Mouse (Mus musculus): ENCODE measurements at regions not wholly inside any gene's neighbourhood (a gene's known extent, or its start where the extent isn't known, plus 50 kb on each side); places are given as distances from the start of the nearest gene placed in this dataset.

DNA sequence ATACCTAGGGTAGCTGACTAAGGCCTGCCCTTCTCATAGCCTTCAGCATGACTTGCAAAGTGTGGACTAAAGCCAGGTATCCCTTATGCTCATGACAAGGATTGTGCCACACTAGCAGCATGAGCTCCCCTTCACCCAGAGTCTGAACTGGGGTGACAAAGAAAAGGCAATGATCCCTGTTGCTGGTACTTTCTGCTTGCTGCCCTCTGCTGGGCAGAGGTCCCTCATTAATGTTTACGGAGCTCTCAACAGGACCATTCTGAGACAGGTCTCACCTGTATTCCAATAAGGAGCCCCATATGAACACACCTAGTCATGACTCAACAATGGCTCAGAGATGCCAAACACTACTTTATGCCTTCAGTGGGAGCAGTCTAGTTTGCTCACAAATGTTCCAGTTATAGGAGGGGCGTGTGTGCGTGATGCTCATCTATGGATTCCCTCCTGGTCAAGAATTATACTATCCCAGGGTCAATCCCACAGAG, 52.0 kb upstream of the Shh start:
- no peak for TF ChIP-seq NELFE (IDR thresholded peaks at IDR 0.05; ENCODE audit: low read depth, low read length)
- no peak for TF ChIP-seq USF1 (IDR thresholded peaks at IDR 0.05; ENCODE audit: low read depth, low read length)
- TF ChIP-seq MAFK (IDR thresholded peaks at IDR 0.05; ENCODE audit: borderline replicate concordance, low read depth, low read length) = no peak
- TF ChIP-seq MYB (IDR thresholded peaks at IDR 0.05; ENCODE audit: low read depth, low read length) = no peak
- no peak for TF ChIP-seq POLR2A (IDR thresholded peaks at IDR 0.05; ENCODE audit: control insufficient read depth in 1 of 2, insufficient read depth in 1 of 2, low read depth in 1 of 2, low read length in 2 of 2, poor library complexity in 1 of 2)
- no peak for TF ChIP-seq GABPA (IDR thresholded peaks at IDR 0.05; ENCODE audit: low read depth, low read length)
- no peak for TF ChIP-seq E2F4 (IDR thresholded peaks at IDR 0.05; ENCODE audit: borderline replicate concordance, low read depth, low read length)
- TF ChIP-seq HCFC1 (IDR thresholded peaks at IDR 0.05; ENCODE audit: low read depth, low read length) = no peak
- no peak for TF ChIP-seq POLR2AphosphoS2 (IDR thresholded peaks at IDR 0.05; ENCODE audit: low read length)
- Histone ChIP-seq H3K36me3 (ENCODE audit: control insufficient read depth in 1 of 2, insufficient read depth in 2 of 2, low read length in 2 of 2) (no peaks in the 10 kb centered on the region), H3K9ac (ENCODE audit: control insufficient read depth, low read depth, low read length, poor library complexity, severe bottlenecking) (no peak overlapping the region), H3K27me3 (ENCODE audit: control insufficient read depth in 1 of 2, insufficient read depth in 2 of 2, low read length in 2 of 2) (no peaks in the 10 kb centered on the region), H3K4me1 (ENCODE audit: control insufficient read depth in 1 of 2, insufficient read depth in 2 of 2, low read length in 2 of 2) (no peaks in the 10 kb centered on the region), H3K79me2 (ENCODE audit: control insufficient read depth, insufficient read depth, low read length, poor library complexity) (no peaks in the 10 kb centered on the region), H3K9me3 (replicated peaks; ENCODE audit: insufficient read depth, low read length) (no peaks in the 10 kb centered on the region), H3K4me3 (ENCODE audit: control insufficient read depth in 1 of 2, insufficient read depth in 1 of 2, low read depth in 2 of 2, low read length in 2 of 2) (no peak overlapping the region), H3K27ac (ENCODE audit: control insufficient read depth, low read depth, low read length) (no peak overlapping the region)
- no peak for DNase-seq (ENCODE audit: low read depth, low spot score)

Measured in MEL (cell line).